Mouse (Mus musculus) T-helper 2 cell (primary cell): ENCODE measurements around the gene 1110032A03Rik.

ENCODE experiments used
- in situ Hi-C: fragments of 300-600 bp; cut with MboI, MseI; formaldehyde crosslinking; loops from one replicate; pipeline ENCODE4 v1.15.1; 2025; ENCODE audit warnings: high pct_unique_total_duplicates

Gene 1110032A03Rik

DNA sequence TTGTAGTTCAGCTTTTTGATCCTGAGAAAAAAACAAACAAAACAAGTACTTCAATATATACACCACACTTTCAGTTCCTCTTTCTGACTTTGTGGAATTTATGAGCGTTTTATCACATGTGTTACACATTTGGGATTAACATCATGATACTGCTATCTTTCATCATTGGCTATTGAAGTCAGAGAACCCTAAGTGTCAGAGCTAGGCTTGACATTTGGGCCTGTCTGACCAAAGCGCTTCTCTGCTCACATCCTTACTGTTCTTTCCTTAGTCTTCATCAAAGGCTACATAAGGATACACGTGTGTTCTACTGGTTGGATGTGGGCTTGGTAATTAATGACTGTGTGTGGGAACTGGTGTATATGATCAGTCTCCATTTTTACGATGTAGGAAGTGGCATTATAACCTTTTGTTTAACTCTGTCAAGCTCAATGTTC is 1.3 kb downstream of the 1110032A03Rik start:
- in situ Hi-C loops, result no loop called here

DNA sequence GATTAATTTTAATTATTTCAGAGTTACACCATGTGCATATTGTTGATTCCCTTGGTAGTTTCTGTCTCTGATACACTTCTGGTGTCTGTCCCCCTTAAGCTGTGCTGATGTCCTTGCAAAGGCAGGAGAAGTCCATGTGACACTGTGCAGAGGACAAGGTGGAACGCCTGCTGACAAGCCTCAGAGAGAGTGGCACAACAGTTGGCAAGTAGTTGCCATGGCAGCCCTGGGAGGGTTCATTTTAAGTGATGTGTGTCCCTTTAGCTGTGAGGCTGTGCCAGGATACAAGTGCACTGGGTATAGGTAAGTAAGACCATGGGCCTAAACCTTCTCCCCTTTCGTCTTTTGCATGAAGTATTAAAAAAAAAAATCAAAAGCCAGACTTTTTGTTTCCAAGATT is 5.3 kb downstream of the 1110032A03Rik start:
- in situ Hi-C loops, result no loop called here

DNA sequence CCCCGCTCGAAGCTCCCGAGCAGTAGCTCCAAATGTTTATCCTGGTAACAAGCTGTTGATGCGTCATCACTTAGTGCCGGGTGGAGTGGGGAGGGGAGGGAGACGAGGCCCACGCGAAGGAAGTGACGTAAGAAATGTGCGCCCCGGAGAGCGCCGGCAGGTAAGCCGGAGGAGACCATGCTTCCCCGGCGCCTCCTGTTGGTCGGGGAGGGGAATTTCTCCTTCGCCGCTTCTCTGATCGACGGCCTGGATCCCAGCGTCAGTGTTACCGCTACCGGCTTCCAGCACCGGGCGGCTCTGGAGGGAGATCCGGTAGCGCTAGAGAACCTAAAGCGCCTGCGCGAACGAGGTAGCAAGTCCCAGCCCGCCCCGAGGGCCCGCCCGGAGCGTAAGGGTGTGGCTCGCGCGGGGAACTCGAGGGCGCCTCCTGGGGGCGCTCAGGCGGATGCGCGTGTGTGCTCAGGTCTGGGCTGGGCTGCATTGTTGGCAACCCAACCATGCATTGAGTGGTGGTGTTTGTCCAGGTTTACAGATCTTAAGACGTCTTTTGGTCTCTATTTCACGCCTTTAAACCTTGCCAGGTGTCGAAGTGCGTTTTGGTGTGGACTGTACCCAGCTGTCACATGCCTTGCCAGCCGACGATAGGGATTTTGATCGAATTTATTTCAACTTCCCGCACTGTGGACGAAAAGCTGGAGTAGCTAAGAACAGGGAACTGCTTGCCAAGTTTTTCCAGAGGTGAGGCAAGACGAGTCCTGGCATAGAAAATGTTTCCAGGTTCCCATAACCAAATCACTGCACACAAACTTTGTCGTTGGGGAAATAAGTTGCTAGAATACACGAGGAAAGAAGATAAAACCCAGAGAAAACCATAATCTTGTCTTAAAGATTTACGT is 7.0 kb downstream of the 1110032A03Rik start, which contains the start of gene Fdxacb1:
Gene Fdxacb1 (plus strand): TSS at position 130 of the 896 bp plus-strand sequence.
- in situ Hi-C loops, result no loop called here

DNA sequence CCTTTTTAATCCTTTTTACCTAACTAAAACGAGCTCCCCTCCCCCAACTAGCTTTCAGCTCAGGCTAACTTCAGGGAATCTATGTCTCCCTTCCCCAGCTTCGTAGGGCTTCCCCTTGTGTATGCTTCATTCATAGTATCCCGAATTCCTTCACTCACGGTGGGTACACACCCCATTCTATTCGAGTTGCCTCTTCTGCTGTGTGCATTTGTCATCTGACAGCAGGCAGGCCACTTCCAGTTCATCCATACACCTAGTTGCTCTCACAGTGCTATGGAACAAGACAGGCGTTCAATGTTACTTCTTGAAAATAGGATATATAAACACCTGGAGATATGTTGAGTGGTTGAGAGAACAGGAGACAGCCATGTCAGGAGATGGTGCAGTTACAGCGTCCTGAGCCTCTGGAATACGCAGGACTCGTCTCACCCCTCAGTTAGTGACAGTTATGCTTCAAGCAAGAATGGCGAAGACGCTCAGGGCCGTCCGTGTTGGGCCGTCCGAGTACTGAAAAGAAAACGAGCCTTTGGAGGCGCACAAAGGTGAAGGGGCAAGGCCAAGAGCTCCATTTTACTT is 7.7 kb downstream of the 1110032A03Rik start:
- in situ Hi-C loops, result no loop called here

DNA sequence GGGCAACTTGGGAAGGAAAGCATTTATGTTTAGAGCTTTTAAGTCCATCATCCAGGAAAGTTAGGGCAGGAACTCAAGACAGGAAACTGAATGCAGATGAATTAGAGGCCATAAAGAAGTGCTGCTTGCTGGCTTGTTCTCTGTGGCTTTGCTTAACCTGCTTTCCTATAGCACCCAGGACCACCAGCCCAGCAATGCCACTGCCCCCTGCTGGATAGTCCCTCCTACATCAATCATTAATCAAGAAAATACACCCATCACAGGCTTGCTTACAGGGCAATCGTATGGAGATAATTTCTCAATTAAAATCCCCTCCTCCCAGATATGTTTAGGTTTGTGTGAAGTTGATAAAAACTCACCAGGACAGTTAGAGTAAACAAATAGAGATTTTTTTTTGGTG is 12.0 kb downstream of the 1110032A03Rik start:
- in situ Hi-C loops, result no loop called here

DNA sequence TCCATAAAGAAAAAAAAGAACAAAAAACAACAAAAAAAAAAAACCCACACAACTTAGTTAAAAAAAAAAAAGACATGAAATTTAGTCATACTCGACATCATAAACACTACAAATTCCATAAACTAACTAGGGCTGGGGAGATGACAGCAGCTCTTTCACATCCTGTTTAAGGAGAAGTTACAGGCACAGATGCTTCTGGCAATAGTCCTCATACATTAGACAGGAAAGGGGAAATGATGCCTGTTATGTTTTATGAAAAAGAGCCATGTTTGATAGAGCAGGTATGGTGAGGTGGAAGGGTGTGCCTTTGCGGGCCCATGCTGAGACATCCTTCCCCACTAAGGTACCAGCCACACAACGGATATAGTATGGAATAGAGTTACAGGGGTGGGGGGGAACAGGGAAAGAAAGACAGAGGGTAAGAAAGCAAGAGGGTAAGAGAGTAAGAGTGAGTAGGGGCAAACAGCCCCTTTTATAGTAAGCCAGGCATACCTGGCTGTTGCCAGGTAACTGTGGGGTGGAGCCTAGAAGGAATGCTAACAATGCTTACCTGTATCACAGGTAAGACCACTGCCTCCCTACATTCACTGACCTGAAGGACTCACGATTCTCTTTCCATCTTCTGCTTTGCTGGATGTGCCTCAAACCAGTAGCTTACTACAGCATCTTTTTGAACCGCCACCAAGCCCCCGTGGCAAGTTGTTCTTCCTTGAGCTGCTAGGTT is 13.6 kb downstream of the 1110032A03Rik start:
- in situ Hi-C loops, result no loop called here

DNA sequence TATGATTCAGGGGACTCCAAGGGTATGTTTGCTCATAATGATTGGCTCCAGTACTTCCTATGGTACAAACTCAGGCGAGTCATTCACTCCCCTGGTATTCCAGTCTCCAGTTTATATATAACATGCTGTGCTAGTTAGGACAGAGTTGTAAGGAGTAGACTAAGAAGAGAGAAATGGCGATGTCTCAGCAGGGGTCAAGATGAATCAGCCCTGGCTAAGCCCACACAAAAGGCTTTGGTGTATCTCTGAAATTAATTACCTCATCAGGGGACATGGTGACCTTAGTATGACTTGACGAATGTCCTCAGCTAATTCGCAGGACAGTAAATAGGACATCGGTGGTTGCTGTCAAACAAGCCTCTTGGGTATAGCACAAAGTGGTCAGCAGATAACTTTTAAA is 18.6 kb downstream of the 1110032A03Rik start:
- in situ Hi-C loops, result no loop called here

DNA sequence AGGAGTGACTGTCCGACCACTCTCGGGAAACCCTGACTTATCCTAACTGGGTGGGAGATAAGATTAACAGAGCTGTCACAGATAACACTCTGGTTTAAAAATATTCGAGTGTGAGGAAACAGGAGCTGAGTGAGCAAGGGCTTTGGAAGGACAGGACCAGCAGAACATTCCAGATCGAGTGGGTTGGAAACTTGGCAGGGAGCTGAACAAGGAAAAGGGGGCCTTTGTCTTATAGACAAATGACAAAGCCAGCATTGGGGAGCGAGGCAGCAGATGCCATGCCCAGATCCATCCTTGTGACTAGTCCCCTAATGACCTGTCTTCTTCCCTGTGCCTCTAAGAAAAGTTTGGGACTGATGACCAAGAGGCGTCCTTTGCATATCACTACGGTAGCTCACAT is 21.4 kb downstream of the 1110032A03Rik start:
- in situ Hi-C loops, result no loop called here

DNA sequence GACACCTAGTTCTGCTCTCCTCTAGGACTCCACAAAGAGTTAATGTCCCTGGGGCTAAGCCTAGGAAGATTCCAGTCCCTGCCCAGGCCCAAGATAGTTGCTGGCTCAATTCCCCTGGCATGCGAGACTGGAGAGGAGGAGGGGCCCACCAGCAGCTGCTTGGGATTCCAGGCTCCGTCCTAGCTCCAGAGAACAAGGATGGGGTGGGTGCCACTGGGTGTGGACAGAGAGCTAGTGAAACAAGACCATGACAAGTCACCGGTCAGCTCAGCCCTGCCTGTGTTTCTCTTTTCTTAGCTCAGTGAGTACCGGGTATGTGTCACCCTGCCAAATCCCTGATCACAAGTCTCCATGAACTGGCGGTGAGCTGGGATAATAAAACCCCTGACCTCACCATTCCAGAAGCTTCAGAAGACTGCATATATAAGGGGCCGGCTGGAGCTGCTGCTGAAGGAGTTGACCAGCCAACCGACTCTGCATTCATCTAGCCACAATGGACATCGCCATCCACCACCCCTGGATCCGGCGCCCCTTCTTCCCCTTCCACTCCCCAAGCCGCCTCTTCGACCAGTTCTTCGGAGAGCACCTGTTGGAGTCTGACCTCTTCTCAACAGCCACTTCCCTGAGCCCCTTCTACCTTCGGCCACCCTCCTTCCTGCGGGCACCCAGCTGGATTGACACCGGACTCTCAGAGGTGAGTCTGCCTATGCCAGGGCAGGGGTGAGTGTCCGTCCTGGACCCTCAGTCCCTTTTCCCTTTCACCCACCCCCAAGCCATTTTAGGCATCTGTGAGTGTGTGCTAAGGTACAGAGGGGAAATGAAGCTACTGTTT is 22.3 kb downstream of the 1110032A03Rik start:
- in situ Hi-C loops, result no loop called here

DNA sequence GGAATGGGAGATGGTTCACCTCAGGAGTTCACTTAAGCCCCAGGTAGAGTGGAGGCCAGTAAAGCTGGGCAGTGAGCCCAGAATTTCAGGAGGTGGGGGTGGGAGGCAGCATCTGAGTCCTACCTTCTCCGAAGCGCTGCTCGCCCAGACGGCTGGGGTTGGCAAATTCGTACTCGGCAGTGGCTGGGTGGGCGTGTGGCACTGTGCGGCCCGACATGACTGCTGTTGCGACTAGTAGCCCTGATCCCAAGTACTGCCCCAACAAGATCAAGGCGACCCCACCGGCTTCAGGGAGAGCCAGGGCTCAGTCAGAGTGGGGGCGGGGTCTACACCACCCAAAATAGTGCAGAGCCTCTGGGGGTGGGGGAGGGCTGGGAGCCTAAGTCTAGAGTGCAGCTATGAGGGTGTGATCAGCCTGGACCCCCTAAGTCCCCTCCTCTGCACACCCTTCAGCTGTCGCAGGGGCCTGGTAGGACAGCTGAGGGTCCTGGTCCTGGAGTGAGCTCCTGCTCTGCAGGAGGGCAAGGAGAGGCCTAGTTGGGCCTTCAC is 23.2 kb downstream of the 1110032A03Rik start, which contains the start of gene Hspb2:
Gene Hspb2 (minus strand): TSS at position 301 of the 549 bp plus-strand sequence.
- in situ Hi-C loops, result no loop called here

DNA sequence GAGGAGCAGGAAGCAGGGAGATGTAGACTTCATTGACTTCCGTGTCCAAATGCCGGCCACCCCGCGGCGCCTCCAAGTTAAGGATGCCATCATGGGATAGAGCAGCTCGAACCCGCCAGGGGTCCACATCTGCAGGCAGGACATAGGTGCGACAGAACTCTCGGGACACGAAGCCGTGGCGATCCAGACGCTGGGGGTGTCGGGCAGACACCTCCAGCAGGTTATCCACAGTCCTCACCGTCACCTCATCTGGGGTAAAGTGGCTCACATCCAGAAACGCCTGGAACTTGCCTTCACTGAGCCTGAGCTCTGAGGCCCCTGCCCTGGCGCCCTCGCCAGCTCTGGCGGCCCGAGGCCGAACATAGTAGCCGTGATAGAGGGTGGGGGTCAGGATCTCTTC is 24.0 kb downstream of the 1110032A03Rik start, which contains the start of gene Cryab:
Gene Cryab (plus strand): TSS at position 3 of the 400 bp plus-strand sequence.
- in situ Hi-C loops, result no loop called here

DNA sequence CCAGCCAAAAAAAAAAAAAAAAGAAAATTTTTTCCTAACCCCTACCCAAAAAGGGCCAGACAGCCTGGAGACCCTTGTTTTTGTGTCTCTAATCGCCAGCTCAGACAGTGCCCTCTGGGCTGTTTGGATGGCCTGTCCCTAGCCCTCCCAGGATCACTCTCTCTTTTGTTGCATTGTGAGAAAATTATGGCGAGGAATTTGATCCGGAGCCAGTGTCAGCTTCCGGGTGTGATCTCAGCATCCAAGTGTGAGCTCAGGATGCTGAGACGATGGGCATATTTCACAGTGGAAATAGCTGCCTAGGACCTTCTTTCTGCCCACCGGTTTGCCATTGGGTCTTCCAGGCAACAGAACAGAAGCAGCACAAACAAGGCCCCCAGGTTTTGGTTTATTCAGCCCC is 24.6 kb downstream of the 1110032A03Rik start:
- in situ Hi-C loops, result no loop called here

DNA sequence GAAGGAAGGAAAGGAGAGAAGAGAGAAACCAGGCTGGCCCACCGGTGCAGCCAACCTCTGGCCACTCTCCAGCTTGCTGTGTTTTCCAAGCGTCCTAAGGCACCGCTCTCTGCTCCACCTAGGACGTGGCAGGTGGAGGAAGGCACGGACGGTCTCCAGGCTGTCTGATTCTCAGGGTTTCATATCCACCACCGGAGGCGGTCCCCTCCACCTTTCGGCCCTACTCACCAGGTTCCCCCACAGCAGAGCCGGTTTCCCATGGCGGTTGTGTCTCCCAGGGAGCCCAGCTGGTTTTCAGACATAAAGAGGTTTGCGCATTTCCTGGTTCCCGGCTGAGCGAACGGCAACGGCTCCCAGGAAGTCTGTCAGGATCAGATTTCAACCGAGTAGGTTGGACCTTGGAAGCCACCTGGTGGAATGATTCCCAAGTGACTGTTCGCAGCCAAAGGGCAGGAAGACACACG is 29.1 kb downstream of the 1110032A03Rik start, which contains the start of gene 2310030G06Rik:
Gene 2310030G06Rik (minus strand): TSS at position 323 of the 464 bp plus-strand sequence.
- in situ Hi-C loops, result no loop called here

DNA sequence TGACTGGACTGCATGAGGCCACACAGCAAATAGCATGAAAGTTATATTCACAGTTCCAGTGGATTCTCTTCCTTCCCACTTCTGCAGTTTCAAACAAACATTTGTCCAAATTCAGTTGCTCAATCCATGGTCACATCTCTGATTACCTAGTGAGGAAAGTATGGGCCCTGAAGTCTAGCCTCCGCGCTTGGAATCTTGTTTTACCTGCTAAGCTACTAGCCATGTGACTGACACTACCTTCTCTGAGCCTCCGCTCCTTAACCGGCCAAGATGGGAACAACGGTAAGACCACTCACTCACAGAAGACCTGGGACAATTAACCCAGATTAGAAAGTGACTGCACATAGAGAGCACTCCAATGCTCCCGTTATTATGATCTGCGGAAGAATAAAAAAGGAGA is 29.5 kb downstream of the 1110032A03Rik start:
- in situ Hi-C loops, result no loop called here

DNA sequence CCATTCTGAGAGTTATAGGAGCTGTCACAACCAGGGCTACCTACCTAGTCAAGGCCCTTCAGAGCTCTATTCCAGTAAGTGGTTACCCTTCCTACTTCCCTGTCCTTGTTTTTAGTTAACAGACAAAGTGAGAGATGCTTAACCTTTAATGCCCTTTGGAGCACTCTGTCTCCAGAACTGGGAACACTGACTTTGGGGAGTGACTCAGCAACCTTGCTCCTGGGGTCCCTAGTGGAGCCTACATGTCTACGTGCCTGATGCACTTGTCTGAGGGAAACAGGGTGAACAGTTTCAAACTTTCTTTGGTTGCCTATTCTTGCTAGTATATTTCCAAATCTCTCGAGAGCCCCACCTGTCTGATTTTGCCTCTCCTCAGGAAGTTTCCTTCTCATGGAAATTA is 32.6 kb downstream of the 1110032A03Rik start:
- in situ Hi-C loops, result no loop called here

DNA sequence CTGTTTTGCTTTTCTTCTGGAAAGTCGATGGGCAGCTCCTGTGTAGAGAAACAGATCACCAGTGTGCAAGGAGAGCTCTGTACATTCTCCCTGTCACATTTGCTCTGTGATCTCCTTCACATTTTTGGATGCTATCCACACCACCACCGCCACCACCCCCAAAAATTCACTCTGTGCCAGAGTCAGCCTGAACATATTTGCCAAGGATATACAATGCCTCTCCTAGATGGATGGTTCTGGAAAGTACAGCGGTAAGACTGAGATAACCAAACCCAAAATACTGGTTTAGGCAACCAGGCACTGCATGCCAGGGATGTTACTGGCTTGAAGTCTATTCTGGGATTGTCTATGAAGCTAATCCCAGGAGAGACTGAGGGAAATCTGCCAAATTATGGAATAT is 33.1 kb downstream of the 1110032A03Rik start:
- in situ Hi-C loops, result no loop called here

DNA sequence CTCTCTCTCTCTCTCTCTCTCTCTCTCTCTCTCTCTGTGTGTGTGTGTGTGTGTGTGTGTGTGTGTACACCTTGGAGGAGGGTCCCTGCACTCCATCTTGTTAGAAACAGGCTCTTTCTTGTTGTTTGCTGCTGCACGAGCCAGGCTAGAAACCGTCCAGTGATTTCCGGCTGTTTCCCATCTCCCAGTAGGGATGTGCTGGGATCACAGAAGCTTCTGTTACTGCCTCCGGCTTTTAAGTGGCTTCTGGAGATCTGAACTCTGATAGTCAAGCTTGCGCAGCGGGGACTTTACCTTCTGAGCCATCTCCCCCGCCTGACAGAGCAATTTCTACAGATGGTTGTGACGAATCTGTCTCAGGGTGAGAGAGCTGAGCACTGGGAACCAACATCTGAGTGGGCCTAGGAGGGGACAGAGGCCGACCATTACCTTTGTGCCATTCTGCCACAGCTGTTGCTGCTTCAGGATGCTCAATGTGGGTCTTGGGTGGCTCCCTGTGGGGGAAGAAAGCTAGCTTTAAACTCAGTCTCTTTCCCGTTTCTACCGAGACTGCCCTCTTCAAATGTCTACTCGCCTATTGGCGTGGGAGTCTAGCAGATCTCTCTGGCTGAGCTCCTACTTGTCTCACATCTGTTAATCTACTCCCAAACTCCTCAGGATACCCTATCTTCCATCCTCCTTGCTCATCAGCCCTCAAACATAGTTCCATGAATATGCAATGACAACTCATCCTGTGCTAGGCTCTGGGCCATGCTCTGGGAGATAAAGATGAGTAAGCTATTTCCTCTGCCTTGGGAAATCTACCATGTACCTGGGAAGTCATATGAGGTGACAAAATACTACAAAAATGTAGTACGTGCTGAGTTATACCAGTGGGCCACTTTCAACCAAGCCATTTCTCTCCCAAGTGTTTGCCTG is 34.2 kb downstream of the 1110032A03Rik start:
- in situ Hi-C loops, result no loop called here

DNA sequence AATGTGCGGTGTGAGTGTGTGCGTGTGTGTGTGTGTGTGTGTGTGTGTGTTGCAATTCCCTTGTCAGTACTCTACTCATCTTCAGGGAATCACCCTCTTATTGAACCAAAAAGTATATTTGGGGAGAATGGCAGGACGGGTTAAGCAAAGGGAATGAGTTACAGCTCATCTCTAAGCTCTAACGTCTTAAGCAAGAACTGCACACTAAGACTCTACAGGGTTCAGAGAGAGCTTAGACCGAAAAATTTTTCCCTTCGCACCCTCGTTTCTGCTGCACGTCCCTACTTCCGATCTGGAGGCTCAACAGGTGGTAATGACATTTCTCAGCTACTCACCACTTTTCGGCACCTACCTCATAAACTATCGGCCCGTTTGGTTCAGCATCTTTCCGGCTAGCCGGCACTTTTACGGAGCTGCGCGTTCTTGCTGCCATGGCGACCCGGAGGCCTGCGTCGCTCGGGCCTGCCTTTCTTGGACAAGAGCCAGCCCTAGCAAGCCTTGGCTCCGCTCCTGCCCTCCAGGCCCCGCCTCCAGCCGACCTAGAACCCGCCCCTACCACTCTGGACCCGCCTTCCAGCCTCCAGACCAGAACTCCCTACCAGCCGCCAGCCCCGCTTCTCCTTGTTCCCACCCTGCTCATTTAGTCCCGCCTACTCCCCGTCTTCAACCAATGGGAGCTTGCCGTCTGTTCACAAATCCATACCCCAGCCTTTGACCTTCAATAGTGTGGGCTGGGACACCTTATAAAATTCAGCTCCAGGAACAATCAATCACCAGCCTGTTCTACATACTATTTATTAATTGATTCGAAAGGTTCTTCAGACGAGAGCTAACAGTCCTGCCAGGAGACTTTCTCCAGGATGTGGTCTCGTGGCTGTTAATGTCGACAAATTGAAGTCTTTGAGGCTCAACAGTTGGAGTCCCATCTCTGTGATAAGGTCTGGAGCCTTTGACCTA is 36.1 kb downstream of the 1110032A03Rik start, which contains the start of gene Dixdc1:
Gene Dixdc1 (minus strand): TSS at position 604 of the 957 bp plus-strand sequence.
- in situ Hi-C loops, result no loop called here
